Mouse (Mus musculus) heart, embryonic 12.5 days (tissue): ENCODE data around the gene Tbc1d14. TPM values are rescaled to one million over a fixed set of nuclear protein-coding genes. Genes with fewer than 3 reads are reported as not detected.

Source experiments
- ATAC-seq: fragments of 200-750 bp; cut with Nextera tagmentation; 2 replicates; pipeline ENCODE4 v1.8.0; 2017; ENCODE audit warnings: moderate TSS enrichment, moderate library complexity; ENCODE audit not compliant: insufficient number of reproducible peaks, low FRiP score
- H3K27ac ChIP-seq: fragments of 300-500 bp; sonication (generic); 2 replicates; pipeline ENCODE4 v1.5.1; 2016; ENCODE audit warnings: mild to moderate bottlenecking, moderate library complexity; ENCODE audit not compliant: poor library complexity, severe bottlenecking
- H3K27me3 ChIP-seq: fragments of 300-500 bp; sonication (generic); replicated peaks from 2 replicates; pipeline ENCODE4 v1.6.1; 2016; ENCODE audit warnings: mild to moderate bottlenecking, moderate library complexity
- H3K36me3 ChIP-seq: fragments of 300-500 bp; sonication (generic); 2 replicates; pipeline ENCODE4 v1.6.1; 2016; ENCODE audit warnings: mild to moderate bottlenecking, moderate library complexity
- H3K4me1 ChIP-seq: fragments of 300-500 bp; sonication (generic); replicated peaks from 2 replicates; pipeline ENCODE4 v1.6.1; 2016; ENCODE audit warnings: mild to moderate bottlenecking
- H3K4me2 ChIP-seq: fragments of 300-500 bp; sonication (generic); 2 replicates; pipeline ENCODE4 v1.6.1; 2016; ENCODE audit warnings: mild to moderate bottlenecking, moderate library complexity
- H3K4me3 ChIP-seq: fragments of 300-500 bp; sonication (generic); 2 replicates; pipeline ENCODE4 v1.5.1; 2016; ENCODE audit warnings: mild to moderate bottlenecking
- H3K9ac ChIP-seq: fragments of 300-500 bp; sonication (generic); 2 replicates; pipeline ENCODE4 v1.6.1; 2016; ENCODE audit warnings: mild to moderate bottlenecking, moderate library complexity
- H3K9me3 ChIP-seq: fragments of 300-500 bp; sonication (generic); replicated peaks from 2 replicates; pipeline ENCODE4 v1.6.1; 2016; ENCODE audit warnings: mild to moderate bottlenecking, moderate library complexity
- WGBS: fragments of 180-500 bp; shearing (Covaris S2); methylation state at CpG from one replicate; pipeline ENCODE4 v1.1.7; 2016; 5-methylcytosine and 5-hydroxymethylcytosine counted together
- polyA plus RNA-seq: library from polyadenylated mRNA; unstranded; fragments of >200 nt; fragmentation: Nextera tagmentation; extraction: Ambion mirVana; gene quantifications from 2 replicates; pipeline ENCODE4 v1.2.1, GENCODE M21; 2016

Gene Tbc1d14
- polyA plus RNA-seq, 1 experiment from 2014 or later: 20.0 TPM

DNA sequence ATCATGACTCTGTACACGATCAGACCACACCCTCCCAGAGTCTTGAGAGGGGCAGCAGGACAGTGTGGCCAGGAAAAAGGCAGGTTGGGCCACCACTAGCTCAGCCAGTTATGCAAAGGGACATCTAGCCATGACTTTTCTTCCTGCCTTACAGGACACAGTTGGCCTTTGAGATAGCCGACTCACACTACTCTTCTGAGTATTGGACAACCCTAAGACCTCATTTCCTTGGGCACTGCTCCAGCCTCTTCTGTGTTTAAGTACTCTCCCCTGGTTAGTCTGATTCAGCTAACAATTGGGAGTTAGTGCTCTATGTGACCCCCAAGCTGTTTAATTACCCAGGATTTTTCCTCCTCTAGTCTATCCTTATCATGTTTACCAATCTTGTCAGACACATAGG lies 113.3 kb downstream of the Tbc1d14 start:
- no peak overlapping the region for H3K27ac ChIP-seq
- H3K9me3 ChIP-seq: no peaks in the 10 kb centered on the region
- H3K27me3 ChIP-seq: 0 out of 2 replicates have a peak, but pooled peaks cover 1% of the 10 kb centered on the region
- no peak overlapping the region for H3K9ac ChIP-seq
- no peak for ATAC-seq
- no peak overlapping the region for H3K4me2 ChIP-seq
- H3K4me3 ChIP-seq: no peak overlapping the region
- peaks cover 37% of the 10 kb centered on the region for H3K4me1 ChIP-seq
- H3K36me3 ChIP-seq: peaks cover 24% of the 10 kb centered on the region
- whole genome bisulfite sequencing: 72% methylated on average over 2 of the region's 2 CpGs

DNA sequence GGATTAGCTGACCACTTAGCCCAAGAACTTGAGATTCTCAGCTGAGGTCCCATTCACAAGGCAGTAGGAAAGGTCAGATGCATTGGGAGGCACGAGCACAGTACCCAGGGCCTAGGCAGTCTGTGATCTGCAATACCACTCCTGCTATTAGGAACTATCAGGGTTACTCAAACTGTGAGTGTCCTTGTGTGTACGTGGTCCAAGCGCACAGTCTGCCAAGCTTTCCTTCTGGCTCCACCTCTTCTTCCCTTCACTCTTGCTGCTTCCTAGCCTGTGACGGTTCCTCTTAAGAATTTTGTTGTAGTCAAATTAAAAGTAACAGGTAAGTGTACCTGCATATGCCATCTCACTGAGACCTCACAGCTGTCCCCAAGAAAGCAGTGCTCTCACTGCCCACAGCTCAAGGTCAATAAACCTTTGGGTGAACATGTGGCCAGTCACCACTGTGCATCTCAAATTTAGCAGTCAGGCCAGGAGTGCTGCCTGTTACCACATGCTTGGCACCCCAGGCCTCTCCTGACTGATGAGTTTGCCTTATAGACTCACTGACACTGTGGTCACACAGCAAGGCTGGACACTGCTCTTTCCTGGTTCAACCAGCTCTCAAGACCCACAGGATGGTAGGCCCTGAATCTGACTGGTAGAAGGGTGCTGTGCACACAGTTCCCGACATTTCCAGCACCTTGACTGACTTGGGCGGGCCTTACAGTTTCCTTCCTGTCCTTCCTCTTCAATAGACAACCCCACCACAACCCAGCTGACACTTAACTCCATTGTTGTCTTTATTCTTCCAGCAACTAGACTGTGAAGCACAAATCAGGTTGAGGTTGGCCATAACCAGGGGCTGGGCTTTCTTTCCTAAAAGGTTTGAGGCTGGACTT lies 114.3 kb downstream of the Tbc1d14 start:
- H3K9ac ChIP-seq: no peak overlapping the region
- peaks cover 28% of the 10 kb centered on the region for H3K36me3 ChIP-seq
- 79% methylated on average over 6 of the region's 6 CpGs for WGBS
- no peak overlapping the region for H3K4me2 ChIP-seq
- H3K4me1 ChIP-seq: peaks cover 35% of the 10 kb centered on the region
- ATAC-seq: no peak
- no peaks in the 10 kb centered on the region for H3K27me3 ChIP-seq
- H3K27ac ChIP-seq: no peak overlapping the region
- H3K4me3 ChIP-seq: no peak overlapping the region
- H3K9me3 ChIP-seq: no peaks in the 10 kb centered on the region

DNA sequence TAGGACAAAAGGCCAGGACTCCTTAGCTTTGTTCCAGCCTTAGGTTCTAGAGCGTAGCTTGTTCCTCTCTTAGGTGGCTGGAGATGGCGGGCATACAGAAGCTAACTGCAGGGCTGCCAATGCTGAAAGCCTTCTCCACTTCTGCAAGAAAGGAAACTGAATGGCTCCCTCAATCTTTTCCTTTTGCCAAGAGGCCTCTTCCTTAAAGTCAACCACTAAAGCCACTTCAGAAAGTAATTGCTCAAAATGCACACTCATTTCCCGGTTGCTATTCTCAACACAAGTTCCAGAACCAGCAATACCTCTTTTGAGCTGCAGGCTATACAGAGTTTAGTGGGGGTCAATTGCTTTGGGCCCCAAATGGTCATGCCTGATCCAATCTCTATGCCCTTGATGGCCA lies 115.6 kb downstream of the Tbc1d14 start:
- H3K36me3 ChIP-seq: peaks cover 38% of the 10 kb centered on the region
- H3K4me1 ChIP-seq: peaks cover 26% of the 10 kb centered on the region
- H3K9me3 ChIP-seq: no peaks in the 10 kb centered on the region
- no peak overlapping the region for H3K4me3 ChIP-seq
- WGBS: 91% methylated on average over 3 of the region's 3 CpGs
- no peak overlapping the region for H3K27ac ChIP-seq
- ATAC-seq: no peak
- no peak overlapping the region for H3K4me2 ChIP-seq
- H3K27me3 ChIP-seq: no peaks in the 10 kb centered on the region
- H3K9ac ChIP-seq: no peak overlapping the region

DNA sequence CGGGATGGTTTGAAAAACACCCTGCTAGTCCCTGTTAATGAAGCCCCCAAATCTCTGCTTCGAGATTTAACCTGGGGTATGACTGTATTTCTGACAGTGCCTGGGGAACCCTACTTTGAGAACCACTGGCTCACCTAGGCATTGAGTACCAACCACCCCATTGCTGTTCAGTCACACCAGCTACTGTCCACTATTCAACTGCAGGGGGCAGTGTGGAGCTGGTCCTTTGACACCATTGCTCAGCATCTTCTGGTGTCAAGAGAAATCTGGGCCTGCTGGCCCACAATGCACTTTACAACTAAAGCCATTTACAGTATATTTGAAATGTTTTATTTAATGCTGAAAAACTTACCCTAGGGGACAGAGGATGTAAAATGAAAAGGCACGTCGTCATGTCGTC lies 118.8 kb downstream of the Tbc1d14 start:
- 0 out of 2 replicates have a peak, but pooled peaks have one; percentile 63 for ATAC-seq
- 90% methylated on average over 5 of the region's 5 CpGs for WGBS
- H3K36me3 ChIP-seq: peaks cover 64% of the 10 kb centered on the region
- no peak overlapping the region for H3K27ac ChIP-seq
- H3K4me2 ChIP-seq: no peak overlapping the region
- H3K4me1 ChIP-seq: peaks cover 6% of the 10 kb centered on the region
- no peak overlapping the region for H3K9ac ChIP-seq
- H3K27me3 ChIP-seq: no peaks in the 10 kb centered on the region
- no peaks in the 10 kb centered on the region for H3K9me3 ChIP-seq
- no peak overlapping the region for H3K4me3 ChIP-seq

DNA sequence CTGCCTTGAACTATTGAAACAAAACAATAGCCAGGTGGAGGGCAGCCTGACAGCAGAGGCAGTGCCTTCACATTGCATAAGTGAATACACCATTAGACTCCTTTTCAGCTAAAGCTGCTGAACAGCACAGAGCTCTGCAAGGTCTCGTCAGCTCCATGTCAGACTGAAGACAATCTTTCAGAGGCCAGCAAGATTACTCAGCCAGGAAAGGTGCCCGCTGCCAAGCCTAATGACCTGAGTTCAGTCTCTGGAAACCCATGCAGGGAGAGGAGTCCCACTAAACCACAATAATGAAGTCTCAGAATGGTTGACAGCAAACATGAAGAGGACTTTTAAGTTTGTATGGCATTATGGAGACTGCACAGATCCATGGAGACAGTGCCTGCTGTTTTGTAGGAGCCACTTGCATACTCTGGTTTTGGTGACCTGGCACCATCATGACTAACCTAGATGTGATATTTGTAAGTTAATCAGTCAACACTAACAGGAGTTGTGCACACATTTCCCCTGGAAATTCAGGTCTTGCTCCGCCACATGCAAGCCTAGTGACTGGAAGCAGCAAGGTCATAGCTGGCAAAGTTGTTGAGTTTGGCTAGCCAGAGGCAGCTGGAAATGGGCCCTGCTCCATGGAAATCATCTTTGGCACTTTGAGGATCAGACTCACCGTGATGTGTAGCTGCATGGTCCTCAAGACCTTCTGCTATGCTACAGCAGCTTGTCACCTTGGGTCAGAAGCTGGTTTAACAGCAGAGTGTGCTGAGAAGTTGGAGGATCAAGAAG lies 120.0 kb downstream of the Tbc1d14 start:
- Histone ChIP-seq H3K36me3 (peaks cover 74% of the 10 kb centered on the region), H3K4me3 (no peak overlapping the region), H3K9me3 (no peaks in the 10 kb centered on the region), H3K4me1 (peaks cover 5% of the 10 kb centered on the region; the same call in 1 of the 2 replicates), H3K27me3 (no peaks in the 10 kb centered on the region), H3K9ac (no peak overlapping the region), H3K27ac (no peak overlapping the region), H3K4me2 (no peak overlapping the region)
- WGBS: 84% methylated on average over 4 of the region's 4 CpGs
- no peak for ATAC-seq

DNA sequence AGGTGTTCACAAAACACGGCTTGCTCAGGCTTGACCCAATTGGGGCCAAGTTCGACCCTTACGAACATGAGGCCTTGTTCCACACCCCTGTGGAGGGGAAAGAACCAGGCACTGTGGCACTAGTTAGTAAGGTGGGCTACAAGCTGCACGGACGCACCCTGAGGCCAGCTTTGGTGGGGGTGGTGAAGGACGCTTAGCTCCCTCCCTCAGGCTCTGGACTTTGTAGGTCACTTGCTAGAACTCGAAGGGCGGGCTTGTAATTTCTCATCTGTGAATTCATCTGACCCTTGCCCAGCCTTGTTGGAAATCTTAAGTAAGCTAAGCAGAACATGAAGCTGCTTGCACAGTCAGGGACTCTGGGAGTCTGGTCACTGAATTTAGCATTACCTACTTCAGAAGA lies 121.9 kb downstream of the Tbc1d14 start:
- H3K4me1 ChIP-seq: peaks cover 17% of the 10 kb centered on the region
- H3K4me2 ChIP-seq: no peak overlapping the region
- no peak for ATAC-seq
- H3K9ac ChIP-seq: no peak overlapping the region
- no peaks in the 10 kb centered on the region for H3K9me3 ChIP-seq
- H3K27ac ChIP-seq: no peak overlapping the region
- H3K4me3 ChIP-seq: no peak overlapping the region
- peaks cover 75% of the 10 kb centered on the region for H3K36me3 ChIP-seq
- no peaks in the 10 kb centered on the region for H3K27me3 ChIP-seq
- 92% methylated on average over 8 of the region's 8 CpGs for WGBS

DNA sequence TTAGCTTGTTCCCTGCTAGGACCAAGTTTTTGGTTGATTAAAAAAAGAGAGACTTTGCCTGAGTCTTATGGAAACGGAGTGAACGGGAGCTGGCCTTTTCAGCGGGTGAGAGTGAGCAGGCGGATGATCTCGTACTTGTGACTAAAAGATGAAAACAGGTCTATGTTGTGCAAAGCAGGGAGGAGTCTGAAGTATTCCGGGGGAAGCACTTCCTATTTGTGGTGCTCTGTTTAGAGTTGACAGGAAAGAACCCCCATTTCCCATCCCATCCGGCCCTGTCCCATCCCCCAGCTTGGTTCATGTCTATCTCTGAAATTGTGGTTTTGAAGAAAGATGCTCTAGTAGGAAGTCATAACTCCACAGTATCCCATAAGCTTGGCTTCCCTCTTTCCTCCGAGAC lies 127.2 kb downstream of the Tbc1d14 start:
- H3K9me3 ChIP-seq: no peaks in the 10 kb centered on the region
- peak overlapping the region; percentile 74 for H3K4me3 ChIP-seq
- H3K4me1 ChIP-seq: peaks cover 38% of the 10 kb centered on the region
- peak overlapping the region; percentile 96 for H3K4me2 ChIP-seq
- no peaks in the 10 kb centered on the region for H3K27me3 ChIP-seq
- H3K36me3 ChIP-seq: peaks cover 33% of the 10 kb centered on the region
- peak overlapping the region; percentile 85 for H3K9ac ChIP-seq
- WGBS: 23% methylated on average over 8 of the region's 8 CpGs
- no peak for ATAC-seq
- H3K27ac ChIP-seq: no peak overlapping the region; the same call in 1 of the 2 replicates

DNA sequence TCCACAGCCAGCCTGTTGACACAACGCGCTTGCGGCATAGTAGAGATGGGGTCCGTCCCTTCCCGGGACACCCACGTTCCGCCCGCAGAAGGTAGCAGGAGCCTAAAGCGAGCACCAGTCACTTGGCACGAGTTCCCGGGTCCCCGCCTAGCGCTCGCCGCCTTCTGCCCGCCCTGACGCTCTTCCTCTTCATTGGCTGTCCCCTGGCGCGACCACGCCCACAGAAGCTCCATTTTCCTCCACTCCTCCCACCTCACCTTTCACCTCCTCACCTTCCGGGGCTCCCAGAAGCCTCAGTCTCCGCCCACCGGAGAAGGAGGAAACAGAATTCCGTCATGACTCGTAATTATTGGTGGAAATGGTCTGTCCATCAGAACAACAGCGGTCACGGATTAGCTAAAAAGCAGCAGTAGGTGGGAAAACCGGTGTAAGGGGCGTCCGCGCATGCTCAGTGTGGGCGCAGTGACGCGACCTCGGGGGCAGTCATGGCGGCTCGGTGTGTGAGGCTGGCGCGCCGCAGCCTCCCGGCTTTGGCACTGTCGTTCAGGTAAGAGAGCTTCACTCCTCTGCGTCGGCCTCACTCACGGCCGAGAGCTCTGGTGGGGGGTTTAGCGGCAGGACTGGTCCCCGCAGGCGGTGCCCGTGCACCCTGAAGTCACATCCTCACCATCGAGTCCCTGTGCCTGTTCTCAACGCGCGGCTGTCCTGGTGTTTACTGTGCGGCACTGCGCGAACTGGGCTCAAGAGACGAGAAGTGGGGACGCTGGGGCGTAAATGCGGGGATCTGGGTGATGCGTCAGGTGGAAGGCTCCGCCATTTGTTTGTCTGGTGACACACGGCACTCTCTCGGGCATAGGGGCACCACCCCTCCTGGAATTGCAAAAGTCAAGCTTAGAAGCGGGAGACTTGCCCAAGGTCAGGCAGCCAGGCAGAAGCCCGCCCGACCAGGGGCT lies 128.1 kb downstream of the Tbc1d14 start, which contains the start of gene Grpel1:
Gene Grpel1 (plus strand): TSS at position 290 of the 953 bp plus-strand sequence.
- Histone ChIP-seq H3K4me3 (peak within 1 kb of the TSS; percentile 74), H3K27me3 (no peaks in the 10 kb centered on the region), H3K9me3 (no peaks in the 10 kb centered on the region), H3K4me2 (peak within 1 kb of the TSS; percentile 96), H3K9ac (peak within 1 kb of the TSS; percentile 85), H3K27ac (peak within 1 kb of the TSS; percentile 50; the same call in 1 of the 2 replicates), H3K4me1 (peaks cover 38% of the 10 kb centered on the region), H3K36me3 (peaks cover 24% of the 10 kb centered on the region)
- peak; percentile 97 for ATAC-seq
- under 1% methylated on average over 68 of the region's 68 CpGs for WGBS

DNA sequence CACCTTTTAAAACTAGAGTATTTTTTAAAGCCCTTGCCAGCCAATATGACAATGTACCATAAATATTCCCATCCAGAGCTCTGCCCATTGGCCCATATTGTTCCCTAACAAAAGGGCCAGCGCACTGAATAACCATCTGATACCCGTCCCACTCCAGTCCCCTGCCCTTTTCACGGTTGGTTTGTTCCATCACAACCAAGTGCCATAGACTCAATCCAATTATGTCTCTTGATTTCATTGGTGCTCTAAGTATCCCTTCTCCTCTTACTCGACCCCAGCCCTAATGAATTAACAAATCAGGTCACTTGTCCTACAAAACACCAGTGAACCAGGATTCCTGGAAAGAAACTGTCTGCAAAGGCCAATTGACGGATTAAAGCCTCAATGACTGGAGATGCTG lies 129.7 kb downstream of the Tbc1d14 start:
- peaks cover 9% of the 10 kb centered on the region; the same call in 1 of the 2 replicates for H3K36me3 ChIP-seq
- no peaks in the 10 kb centered on the region for H3K27me3 ChIP-seq
- H3K4me2 ChIP-seq: no peak overlapping the region
- H3K27ac ChIP-seq: no peak overlapping the region
- H3K9ac ChIP-seq: no peak overlapping the region
- H3K9me3 ChIP-seq: no peaks in the 10 kb centered on the region
- WGBS: 60% methylated on average over 5 of the region's 5 CpGs
- no peak for ATAC-seq
- H3K4me1 ChIP-seq: peaks cover 37% of the 10 kb centered on the region
- no peak overlapping the region for H3K4me3 ChIP-seq

DNA sequence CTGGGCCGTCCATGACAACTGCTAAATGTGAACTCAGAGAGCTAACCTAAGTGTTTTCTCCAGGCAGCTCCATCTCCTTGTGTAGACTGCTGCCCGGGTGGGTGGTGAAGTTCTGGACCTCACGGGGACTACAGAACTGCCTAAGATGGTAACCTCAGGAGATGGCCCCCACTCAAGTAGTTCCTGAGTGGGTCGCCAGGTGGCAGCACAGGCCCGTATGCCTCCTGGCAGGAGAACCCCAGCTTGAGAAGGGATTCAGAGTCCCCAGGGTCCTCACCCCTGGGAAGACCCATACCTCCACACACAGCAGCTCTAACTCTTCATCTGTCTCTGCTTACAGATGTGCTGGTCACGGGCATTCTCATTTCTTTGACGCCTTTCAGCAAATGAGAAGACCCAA lies 130.3 kb downstream of the Tbc1d14 start:
- H3K9me3 ChIP-seq: no peaks in the 10 kb centered on the region
- no peak overlapping the region for H3K27ac ChIP-seq
- no peak overlapping the region for H3K4me2 ChIP-seq
- 0 out of 2 replicates have a peak, but pooled peaks cover 4% of the 10 kb centered on the region for H3K27me3 ChIP-seq
- H3K36me3 ChIP-seq: peaks cover 5% of the 10 kb centered on the region; the same call in 1 of the 2 replicates
- no peak for ATAC-seq
- WGBS: 20% methylated on average over 7 of the region's 7 CpGs
- H3K9ac ChIP-seq: no peak overlapping the region
- H3K4me1 ChIP-seq: peaks cover 31% of the 10 kb centered on the region
- no peak overlapping the region for H3K4me3 ChIP-seq
